Mouse (Mus musculus) kidney, adult 2 months (tissue): Measurements from ENCODE around the gene Ppp6r2. TPM values are rescaled to one million over a fixed set of nuclear protein-coding genes. Genes with fewer than 3 reads are reported as not detected.

Experiments
- DNase-seq: peaks from one replicate; pipeline ENCODE4 v3.0.0; 2021
- H3K27ac ChIP-seq: fragments of 200-500 bp; 2 replicates; pipeline ENCODE4 v1.5.1; 2012; ENCODE audit warnings: low read depth, low read length, control low read depth, inconsistent platforms; ENCODE audit not compliant: insufficient read depth
- H3K27me3 ChIP-seq: fragments of 200-500 bp; replicated peaks from 2 replicates; pipeline ENCODE4 v1.6.1; 2012; ENCODE audit warnings: mild to moderate bottlenecking, moderate library complexity, low read length, inconsistent platforms; ENCODE audit not compliant: control insufficient read depth, insufficient read depth
- H3K36me3 ChIP-seq: fragments of 200-500 bp; 2 replicates; pipeline ENCODE4 v1.6.1; 2012; ENCODE audit warnings: mild to moderate bottlenecking, moderate library complexity, low read length, inconsistent platforms; ENCODE audit not compliant: control insufficient read depth, insufficient read depth
- H3K4me1 ChIP-seq: fragments of 200-500 bp; 2 replicates; pipeline ENCODE4 v1.6.1; 2011; ENCODE audit warnings: low read length; ENCODE audit not compliant: control insufficient read depth, insufficient read depth
- H3K4me3 ChIP-seq: fragments of 200-500 bp; 2 replicates; pipeline ENCODE4 v1.5.1; 2011; ENCODE audit warnings: mild to moderate bottlenecking, low read depth, low read length, control low read depth; ENCODE audit not compliant: insufficient read depth
- CTCF ChIP-seq: fragments of 200-500 bp; conservative IDR thresholded peaks from 2 replicates; pipeline ENCODE4 v1.5.1; 2011; ENCODE audit warnings: low read depth, mild to moderate bottlenecking, control low read depth, low read length, moderate library complexity, mixed read lengths; ENCODE audit not compliant: insufficient read depth, insufficient read length
- POLR2A ChIP-seq: fragments of 200-500 bp; IDR thresholded peaks from one replicate; pipeline ENCODE4 v1.6.1; 2011; ENCODE audit warnings: low read depth, low read length, control low read depth
- WGBS: fragments of 180-500 bp; shearing (Covaris S2); methylation state at CpG from one replicate; pipeline ENCODE4 v1.1.7; 2018; 5-methylcytosine and 5-hydroxymethylcytosine counted together
- polyA plus RNA-seq: library from polyadenylated mRNA; depleted of rRNA; stranded (reverse); fragments of >200 nt; gene quantifications from 2 replicates; pipeline ENCODE4 v1.2.3, GENCODE M21; 2012

Gene Ppp6r2
- polyA plus RNA-seq, 1 experiment = 85.0 TPM

- H3K27ac ChIP-seq = no peak overlapping the region
- H3K4me1 ChIP-seq = no peaks in the 10 kb centered on the region
- no peaks in the 10 kb centered on the region for H3K27me3 ChIP-seq
- no peak overlapping the region for H3K4me3 ChIP-seq
- H3K36me3 ChIP-seq = no peaks in the 10 kb centered on the region; the same call in none of the 2 replicates
- 86% methylated on average over 3 of the region's 3 CpGs for WGBS
- DNase-seq = no peak
- TF ChIP-seq POLR2A (no peak), CTCF (no peak)
Measured at GRCm38 (mm10) chr15:89291521-89291920, 80.2 kb downstream of the Ppp6r2 start.

DNA sequence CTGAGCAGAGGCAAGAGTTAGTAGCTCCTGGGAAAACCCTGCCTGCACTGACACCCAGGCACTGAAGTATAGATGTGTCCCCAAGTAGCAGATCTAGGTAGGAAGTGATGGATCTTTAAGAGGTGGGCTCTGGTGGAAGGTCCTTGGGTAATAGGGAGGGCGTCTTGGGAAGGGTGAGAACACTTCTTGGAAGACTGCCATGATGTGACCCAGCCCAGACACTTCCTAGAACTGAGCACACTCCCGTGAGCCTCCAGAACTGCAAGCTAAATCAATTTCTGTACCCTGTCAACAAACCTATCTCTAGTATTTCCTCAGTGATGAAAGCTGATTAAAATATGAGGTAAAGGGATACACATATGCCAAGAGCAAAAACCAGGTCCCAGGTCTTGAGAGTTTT, 81.4 kb downstream of the Ppp6r2 start:
- no peaks in the 10 kb centered on the region for H3K27me3 ChIP-seq
- H3K27ac ChIP-seq = no peak overlapping the region
- 36% methylated on average over 2 of the region's 2 CpGs for WGBS
- no peaks in the 10 kb centered on the region for H3K4me1 ChIP-seq
- no peak overlapping the region for H3K4me3 ChIP-seq
- no peak for DNase-seq
- no peaks in the 10 kb centered on the region; the same call in none of the 2 replicates for H3K36me3 ChIP-seq
- TF ChIP-seq POLR2A = no peak
- TF ChIP-seq CTCF = no peak

DNA sequence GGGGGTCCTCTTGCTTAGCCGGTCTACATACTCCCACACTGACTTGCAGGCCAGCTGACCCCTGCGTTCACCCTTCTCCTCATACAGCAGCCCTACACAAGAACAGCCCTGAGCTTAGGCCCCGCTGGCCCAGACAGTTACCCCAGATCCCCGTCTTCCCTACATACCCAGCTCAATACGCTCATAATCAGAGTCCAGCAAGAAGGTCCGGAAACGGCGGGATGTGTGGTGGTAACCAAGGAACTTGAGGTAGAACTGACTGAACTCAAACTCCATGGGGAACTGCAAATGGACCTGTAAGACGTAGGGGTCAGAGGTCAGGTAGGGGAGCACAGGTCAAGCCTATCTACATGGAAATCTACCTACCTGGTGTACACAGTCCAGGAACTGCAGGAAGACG, 82.4 kb downstream of the Ppp6r2 start:
- Histone ChIP-seq H3K4me3 (no peak overlapping the region), H3K27ac (no peak overlapping the region), H3K27me3 (no peaks in the 10 kb centered on the region), H3K36me3 (no peaks in the 10 kb centered on the region; the same call in none of the 2 replicates), H3K4me1 (no peaks in the 10 kb centered on the region)
- TF ChIP-seq POLR2A (no peak), CTCF (no peak)
- whole genome bisulfite sequencing = 90% methylated on average over 10 of the region's 10 CpGs
- no peak for DNase-seq

DNA sequence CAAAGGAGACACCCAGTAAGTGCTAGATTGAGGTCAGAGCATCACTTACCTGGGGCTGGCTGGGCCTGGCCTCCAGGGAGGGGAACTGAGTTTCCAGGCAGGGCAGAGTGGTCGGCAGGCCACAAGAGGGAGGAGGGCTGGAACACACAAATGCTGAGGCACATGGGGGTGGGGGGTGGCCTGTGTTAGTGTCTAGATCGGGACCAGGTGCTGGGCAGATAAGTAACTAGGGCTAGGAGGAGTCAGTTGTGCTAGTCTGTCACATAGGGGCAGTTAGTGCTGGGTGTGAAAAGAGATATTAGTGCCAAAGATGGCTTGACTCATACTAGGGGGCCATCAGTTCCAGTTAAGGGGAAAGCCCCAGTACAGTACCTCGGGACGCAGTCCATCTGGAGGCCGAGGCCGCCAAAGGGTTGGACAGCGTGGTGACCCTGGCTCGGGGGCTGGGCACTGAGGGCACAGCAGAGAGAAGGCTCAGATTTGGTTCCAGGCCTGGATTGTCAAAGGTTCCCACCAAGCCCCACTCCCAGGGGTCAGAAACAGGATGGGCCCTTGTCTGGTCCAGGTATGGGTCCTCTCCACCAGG, 84.3 kb downstream of the Ppp6r2 start:
- Histone ChIP-seq H3K4me3 (no peak overlapping the region), H3K27me3 (no peaks in the 10 kb centered on the region), H3K4me1 (no peaks in the 10 kb centered on the region), H3K27ac (no peak overlapping the region), H3K36me3 (no peaks in the 10 kb centered on the region; the same call in 1 of the 2 replicates)
- WGBS = 74% methylated on average over 8 of the region's 8 CpGs
- no peak for DNase-seq
- no peak for TF ChIP-seq CTCF

DNA sequence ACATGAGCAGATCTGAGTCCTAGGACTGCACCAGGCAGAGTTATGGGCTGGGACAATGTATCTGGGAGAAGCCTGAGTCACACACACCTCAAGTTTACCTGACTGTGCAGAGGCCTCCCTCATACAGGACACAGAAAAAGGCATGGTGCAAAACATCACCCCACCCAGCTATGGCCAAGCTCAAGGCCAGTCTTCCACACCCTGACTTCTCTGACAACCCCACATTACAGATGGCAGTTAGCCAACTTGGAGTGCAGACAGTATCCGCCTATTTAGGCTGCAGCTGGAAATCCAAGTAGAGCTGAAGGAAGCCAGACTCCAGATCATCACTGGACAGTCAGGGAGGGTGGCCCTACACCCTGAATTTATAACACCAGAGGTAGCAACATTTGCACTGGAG, 85.1 kb downstream of the Ppp6r2 start:
- no peaks in the 10 kb centered on the region; the same call in 1 of the 2 replicates for H3K36me3 ChIP-seq
- WGBS = 50% methylated on average over 1 of the region's 1 CpGs

DNA sequence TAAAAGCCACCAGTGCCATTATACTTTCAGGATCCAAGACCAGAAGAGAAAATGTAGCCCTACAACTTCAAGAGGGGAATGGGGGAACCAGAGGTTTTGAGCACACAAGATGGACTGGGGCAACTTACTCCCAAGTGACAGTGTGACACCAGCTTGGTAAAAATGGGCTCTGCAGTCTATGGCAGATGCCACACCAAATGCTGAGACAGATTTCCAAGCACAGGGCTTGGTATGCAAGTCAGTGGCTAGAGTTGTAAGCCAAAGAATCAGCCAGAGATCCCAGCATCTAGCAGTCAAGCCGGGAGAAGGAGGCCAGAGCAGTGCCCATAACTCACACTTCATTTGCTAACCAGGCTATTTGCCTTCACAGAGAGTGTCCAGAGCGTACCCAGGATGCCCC, 86.3 kb downstream of the Ppp6r2 start:
- H3K27ac ChIP-seq = no peak overlapping the region
- DNase-seq = no peak
- no peak overlapping the region for H3K4me3 ChIP-seq
- H3K4me1 ChIP-seq = no peaks in the 10 kb centered on the region
- WGBS = 95% methylated on average over 2 of the region's 2 CpGs
- no peaks in the 10 kb centered on the region for H3K27me3 ChIP-seq
- TF ChIP-seq CTCF (no peak), POLR2A (no peak)
- H3K36me3 ChIP-seq = no peaks in the 10 kb centered on the region; the same call in none of the 2 replicates

More for the DNA sequence above, 85.1 kb downstream of the Ppp6r2 start:
- peak; percentile 40 for DNase-seq
- TF ChIP-seq CTCF (no peak), POLR2A (no peak)
- Histone ChIP-seq H3K4me3 (no peak overlapping the region), H3K4me1 (no peaks in the 10 kb centered on the region), H3K27ac (no peak overlapping the region), H3K27me3 (no peaks in the 10 kb centered on the region)

GRCm38 (mm10) chr15:89300180-89300579, 88.8 kb downstream of the Ppp6r2 start:
- no peak for TF ChIP-seq CTCF
- TF ChIP-seq POLR2A = no peak
- Histone ChIP-seq H3K36me3 (no peaks in the 10 kb centered on the region; the same call in none of the 2 replicates), H3K4me3 (no peak overlapping the region), H3K4me1 (no peaks in the 10 kb centered on the region), H3K27me3 (no peaks in the 10 kb centered on the region), H3K27ac (no peak overlapping the region)
- 63% methylated on average over 13 of the region's 13 CpGs for WGBS
- peak; percentile 63 for DNase-seq
